Mouse (Mus musculus) myocyte (in vitro differentiated cells): ENCODE measurements around the gene Mypop. TPM values are rescaled to one million over a fixed set of nuclear protein-coding genes. Genes with fewer than 3 reads are reported as not detected.

Source experiments
- H3K27me3 ChIP-seq: one replicate; pipeline ENCODE4 v1.6.1; 2011; ENCODE audit not compliant: control insufficient read depth, insufficient read depth, insufficient read length
- H3K36me3 ChIP-seq: one replicate; pipeline ENCODE4 v1.6.1; 2011; ENCODE audit not compliant: control insufficient read depth, insufficient read depth
- H3K4me2 ChIP-seq: one replicate; pipeline ENCODE4 v1.6.1; 2011; ENCODE audit warnings: low read depth, control low read depth
- H3K4me3 ChIP-seq: one replicate; pipeline ENCODE4 v1.5.1; 2011; ENCODE audit warnings: mild to moderate bottlenecking, control low read depth, moderate library complexity
- H3K79me2 ChIP-seq: one replicate; pipeline ENCODE4 v1.6.1; 2011; ENCODE audit not compliant: control insufficient read depth, insufficient read depth
- H3ac ChIP-seq: one replicate; pipeline ENCODE4 v1.6.1; 2011; ENCODE audit not compliant: control insufficient read depth, insufficient read length
- CEBPB ChIP-seq: IDR thresholded peaks from 2 replicates; pipeline ENCODE4 v1.6.1; 2011; ENCODE audit warnings: mild to moderate bottlenecking, moderate library complexity; ENCODE audit not compliant: poor library complexity, insufficient read depth, severe bottlenecking
- E2F4 ChIP-seq: IDR thresholded peaks from one replicate; pipeline ENCODE4 v1.6.1; 2011; ENCODE audit warnings: mild to moderate bottlenecking, control low read depth, moderate library complexity; ENCODE audit not compliant: insufficient read depth
- MAX ChIP-seq: IDR thresholded peaks from one replicate; pipeline ENCODE4 v1.6.1; 2011; ENCODE audit warnings: low read depth, mild to moderate bottlenecking, control low read depth
- MYOD1 ChIP-seq, 3 experiments: IDR thresholded peaks; one replicate each; pipeline ENCODE4 v1.6.1; 2011; ENCODE audit warnings: control low read depth in 2 of 3, low read depth in 2 of 3, mild to moderate bottlenecking in 2 of 3, moderate library complexity in 1 of 3; ENCODE audit not compliant: insufficient read length in 2 of 3, control insufficient read depth in 1 of 3
- MYOG ChIP-seq, 3 experiments: IDR thresholded peaks; one replicate each; pipeline ENCODE4 v1.6.1; 2011; ENCODE audit warnings: control low read depth in 2 of 3, low read depth in 2 of 3, mild to moderate bottlenecking in 2 of 3; ENCODE audit not compliant: insufficient read length in 2 of 3, control insufficient read depth in 1 of 3, insufficient read depth in 1 of 3
- POLR2A ChIP-seq: IDR thresholded peaks from one replicate; pipeline ENCODE4 v1.6.1; 2011; ENCODE audit warnings: low read depth, mild to moderate bottlenecking, control low read depth, moderate library complexity; ENCODE audit not compliant: insufficient read length
- POLR2AphosphoS2 ChIP-seq: IDR thresholded peaks from one replicate; pipeline ENCODE4 v1.6.1; 2011; ENCODE audit warnings: low read depth, control low read depth; ENCODE audit not compliant: insufficient read length
- REST ChIP-seq: IDR thresholded peaks from one replicate; pipeline ENCODE4 v1.6.1; 2011; ENCODE audit warnings: mild to moderate bottlenecking, control low read depth, moderate library complexity; ENCODE audit not compliant: insufficient read depth, insufficient read length
- SRF ChIP-seq: IDR thresholded peaks from one replicate; pipeline ENCODE4 v1.6.1; 2011; ENCODE audit warnings: low read depth; ENCODE audit not compliant: control insufficient read depth, insufficient read length
- TCF12 ChIP-seq: IDR thresholded peaks from one replicate; pipeline ENCODE4 v1.6.1; 2011; ENCODE audit warnings: mild to moderate bottlenecking, control low read depth; ENCODE audit not compliant: poor library complexity, insufficient read depth, severe bottlenecking
- TCF3 ChIP-seq: IDR thresholded peaks from one replicate; pipeline ENCODE4 v1.6.1; 2011; ENCODE audit warnings: low read depth, control low read depth; ENCODE audit not compliant: insufficient read length
- USF1 ChIP-seq: IDR thresholded peaks from one replicate; pipeline ENCODE4 v1.6.1; 2011; ENCODE audit warnings: low read depth, mild to moderate bottlenecking, control low read depth, moderate library complexity
- polyA plus RNA-seq: library from polyadenylated mRNA; unstranded; fragments of >200 nt; fragmentation: generic; extraction: Trizol; gene quantifications from one replicate; pipeline ENCODE4 v1.2.1, GENCODE M21; 2012; ENCODE audit warnings: missing spikeins

The Mypop gene
- polyA plus RNA-seq, 1 experiment = 10.4 TPM

GRCm38 (mm10) chr7:19023357-19023814 lies 32.3 kb downstream of the Mypop start, which contains the start of gene Foxa3:
Foxa3 (minus strand) TSS chr7:19023538.
- H3ac ChIP-seq = peak within 1 kb of the TSS; percentile 77
- peak within 1 kb of the TSS; percentile 55 for H3K4me2 ChIP-seq
- TF ChIP-seq REST = no peak
- H3K27me3 ChIP-seq = peaks cover 3% of the 10 kb centered on the region
- H3K79me2 ChIP-seq = peaks cover 20% of the 10 kb centered on the region
- no peaks in the 10 kb centered on the region for H3K36me3 ChIP-seq
- peak within 1 kb of the TSS; percentile 60 for H3K4me3 ChIP-seq

- Histone ChIP-seq H3K27me3 (peaks cover 3% of the 10 kb centered on the region), H3K36me3 (no peaks in the 10 kb centered on the region), H3K79me2 (peaks cover 20% of the 10 kb centered on the region), H3K4me2 (peak within 1 kb of the TSS; percentile 91), H3ac (peak within 1 kb of the TSS; percentile 77), H3K4me3 (peak within 1 kb of the TSS; percentile 60)
- TF ChIP-seq MAX = no peak
- TF ChIP-seq POLR2AphosphoS2 = peak; percentile 71
- peak; percentile 77 for TF ChIP-seq POLR2A
These were observed 33.1 kb downstream of the Mypop start, which contains the start of gene Sympk for GRCm38 (mm10) chr7:19024096-19024506. Sympk (plus strand) TSS chr7:19024377.

- H3K36me3 ChIP-seq = peaks cover under 1% of the 10 kb centered on the region
- H3ac ChIP-seq = peak overlapping the region; percentile 77
- H3K4me2 ChIP-seq = peak overlapping the region; percentile 91
- H3K79me2 ChIP-seq = peaks cover 20% of the 10 kb centered on the region
- H3K27me3 ChIP-seq = peaks cover 3% of the 10 kb centered on the region
- peak overlapping the region; percentile 60 for H3K4me3 ChIP-seq
- TF ChIP-seq MAX (no peak), POLR2A (no peak), E2F4 (no peak), CEBPB (no peak), MYOD1 (IDR thresholded peaks at IDR 0.05; ENCODE audit: control insufficient read depth in 1 of 3, insufficient read length in 2 of 3, low read depth in 2 of 3) (no peak), USF1 (no peak), MYOG (IDR thresholded peaks at IDR 0.05; ENCODE audit: control insufficient read depth in 1 of 3, insufficient read depth in 1 of 3, insufficient read length in 2 of 3, low read depth in 2 of 3) (no peak), TCF3 (no peak), POLR2AphosphoS2 (no peak), SRF (no peak), TCF12 (no peak)
These were observed 33.7 kb downstream of the Mypop start for GRCm38 (mm10) chr7:19024581-19025255.

GRCm38 (mm10) chr7:19028067-19028466 lies 37.0 kb downstream of the Mypop start:
- TF ChIP-seq POLR2A (no peak), POLR2AphosphoS2 (no peak), SRF (no peak), CEBPB (no peak), MYOD1 (IDR thresholded peaks at IDR 0.05; ENCODE audit: control insufficient read depth in 1 of 3, insufficient read length in 2 of 3, low read depth in 2 of 3) (no peak)
- Histone ChIP-seq H3K4me2 (no peak overlapping the region), H3K4me3 (no peak overlapping the region), H3K27me3 (no peaks in the 10 kb centered on the region), H3K36me3 (peaks cover 12% of the 10 kb centered on the region), H3ac (no peak overlapping the region), H3K79me2 (peaks cover 20% of the 10 kb centered on the region)

GRCm38 (mm10) chr7:19029084-19029653 lies 38.1 kb downstream of the Mypop start:
- no peak for TF ChIP-seq E2F4
- no peak for TF ChIP-seq MYOD1 (IDR thresholded peaks at IDR 0.05; ENCODE audit: control insufficient read depth in 1 of 3, insufficient read length in 2 of 3, low read depth in 2 of 3)
- no peak for TF ChIP-seq SRF
- no peak for TF ChIP-seq TCF3
- TF ChIP-seq MAX = no peak
- no peak for TF ChIP-seq POLR2AphosphoS2
- no peak for TF ChIP-seq POLR2A
- Histone ChIP-seq H3K4me2 (no peak overlapping the region), H3K36me3 (peaks cover 12% of the 10 kb centered on the region), H3K4me3 (no peak overlapping the region), H3ac (no peak overlapping the region), H3K27me3 (no peaks in the 10 kb centered on the region), H3K79me2 (peaks cover 20% of the 10 kb centered on the region)
